12 mouse cellular contexts compared by ENCODE assay signal in the genomic region with DNA sequence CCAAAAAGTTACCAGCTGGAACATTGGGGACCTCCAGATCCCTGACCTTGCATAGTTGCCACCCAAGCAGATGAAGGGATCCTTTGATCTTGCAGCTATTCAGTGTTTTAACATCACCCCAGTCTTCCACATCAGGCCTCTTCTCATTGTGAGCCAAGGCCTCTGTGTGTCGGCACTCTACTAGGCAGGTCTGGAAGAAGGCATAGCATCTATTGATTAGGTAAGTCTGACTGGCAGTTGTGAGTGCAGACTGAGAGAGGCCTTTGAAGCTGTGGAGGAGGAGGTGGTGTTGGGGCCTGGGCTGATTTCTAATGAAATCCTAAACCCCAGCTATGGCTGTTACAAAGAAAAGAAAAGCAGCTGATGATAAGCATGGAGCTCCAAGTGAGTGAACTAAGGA. TPM values are rescaled to one million over a fixed set of nuclear protein-coding genes. Genes with fewer than 3 reads are reported as not detected.
A peak's percentile ranks its signal among the peaks of the same experiment; 100 is the strongest.
DNase-seq lines count a peak whose midpoint lies in the region; ATAC-seq lines count a peak whose summit lies in the region.
"Had no signal": no experiment of that assay in that cellular context is flagged by ENCODE, and none has a peak within 500 bp of the region (broad histone marks: within the 10 kb centered on the region; RNA-seq: fewer than 3 reads in every experiment).

No protein-coding gene starts in this region.

- no peaks in the 10 kb centered on the region for H3K36me3 ChIP-seq in lung, embryonic 16.5 days (ENCODE audit: control insufficient read depth, insufficient read depth, low read length)
- H3K36me3 ChIP-seq in liver, embryonic 13.5 days: no peaks in the 10 kb centered on the region
- H3K36me3 ChIP-seq in stomach, embryonic 16.5 days (ENCODE audit: control insufficient read depth, insufficient read depth, low read length): no peaks in the 10 kb centered on the region

- no peak overlapping the region for H3K9ac ChIP-seq in lung, embryonic 16.5 days (ENCODE audit: low read length)
- peak overlapping the region; percentile 1; the same call in 1 of the 2 replicates for H3K9ac ChIP-seq in liver, embryonic 13.5 days
- H3K9ac ChIP-seq in stomach, embryonic 16.5 days (ENCODE audit: low read length): 0 out of 2 replicates have a peak overlapping the region, but pooled peaks have one; percentile 7

- 27% methylated on average over 1 of the region's 1 CpGs for WGBS in lung, embryonic 16.5 days
- WGBS in liver, embryonic 13.5 days (ENCODE audit: insufficient replicate concordance): 58% methylated on average over 1 of the region's 1 CpGs
- WGBS in stomach, embryonic 16.5 days: 26% methylated on average over 1 of the region's 1 CpGs

- H3K4me2 ChIP-seq in lung, embryonic 16.5 days (ENCODE audit: low read depth, low read length): no peak overlapping the region
- peak overlapping the region; percentile 16; the same call in 1 of the 2 replicates for H3K4me2 ChIP-seq in liver, embryonic 13.5 days
- no peak overlapping the region for H3K4me2 ChIP-seq in stomach, embryonic 16.5 days (ENCODE audit: low read depth, low read length)

- no peak overlapping the region for H3K4me3 ChIP-seq in lung, embryonic 16.5 days (ENCODE audit: low read length)
- H3K4me3 ChIP-seq in liver, embryonic 13.5 days (replicated peaks): peak overlapping the region; percentile 23; the same call in 1 of the 2 replicates
- H3K4me3 ChIP-seq in stomach, embryonic 16.5 days (replicated peaks; ENCODE audit: low read length): no peak overlapping the region
- H3K4me3 ChIP-seq: megakaryocyte, embryonic 14.5 days had no signal

- peaks cover 10% of the 10 kb centered on the region for H3K4me1 ChIP-seq in lung, embryonic 16.5 days (replicated peaks; ENCODE audit: control insufficient read depth, insufficient read depth, low read length)
- peaks cover 3% of the 10 kb centered on the region; the same call in 1 of the 2 replicates for H3K4me1 ChIP-seq in liver, embryonic 13.5 days (replicated peaks)
- H3K4me1 ChIP-seq in stomach, embryonic 16.5 days (ENCODE audit: control insufficient read depth, insufficient read depth, low read length): peaks cover 10% of the 10 kb centered on the region; the same call in 1 of the 2 replicates

- no peaks in the 10 kb centered on the region for H3K9me3 ChIP-seq in lung, embryonic 16.5 days (ENCODE audit: control insufficient read depth, low read length)
- H3K9me3 ChIP-seq in liver, embryonic 13.5 days (replicated peaks): no peaks in the 10 kb centered on the region
- 0 out of 2 replicates have a peak, but pooled peaks cover 2% of the 10 kb centered on the region for H3K9me3 ChIP-seq in stomach, embryonic 16.5 days (replicated peaks; ENCODE audit: control insufficient read depth, low read length)

- H3K27ac ChIP-seq in lung, embryonic 16.5 days (ENCODE audit: low read length): peak overlapping the region; percentile 34
- H3K27ac ChIP-seq in liver, embryonic 13.5 days: no peak overlapping the region
- H3K27ac ChIP-seq in stomach, embryonic 16.5 days (ENCODE audit: low read length): peak overlapping the region; percentile 46; the same call in 1 of the 2 replicates

- H3K27me3 ChIP-seq in lung, embryonic 16.5 days (ENCODE audit: control insufficient read depth, insufficient read depth, low read depth, low read length): no peaks in the 10 kb centered on the region
- H3K27me3 ChIP-seq in liver, embryonic 13.5 days: no peaks in the 10 kb centered on the region
- H3K27me3 ChIP-seq in stomach, embryonic 16.5 days (ENCODE audit: control insufficient read depth, insufficient read depth, low read length): no peaks in the 10 kb centered on the region
- H3K27me3 ChIP-seq: megakaryocyte, embryonic 14.5 days had no signal

- no peak for ATAC-seq in lung, embryonic 16.5 days (ENCODE audit: low read depth)
- 0 out of 2 replicates have a peak, but pooled peaks have one; percentile 43 for ATAC-seq in liver, embryonic 13.5 days (ENCODE audit: low read depth)
- peak; percentile 74; the same call in 1 of the 2 replicates for ATAC-seq in stomach, embryonic 16.5 days (ENCODE audit: insufficient read depth, low FRiP score)
- no peak for ATAC-seq in inflammation-experienced regulatory T-cells, adult 6 months

- peak; percentile 41 to 67 for DNase-seq in adrenal gland, adult (ENCODE audit: inconsistent age in 2 of 2, low spot score in 1 of 2)
- DNase-seq in adrenal gland, postnatal 4 days (ENCODE audit: low spot score in 2 of 2): no peak
- DNase-seq in lung, postnatal 14 days: no peak
- DNase-seq in liver, embryonic 13.5 days: no peak
- no peak for DNase-seq in left cerebral cortex, adult 8-10 months (ENCODE audit: low spot score in 2 of 2)
- DNase-seq: cerebellum, postnatal 36 days; heart, adult 18-20 months; right cerebral cortex, postnatal 25 days had no signal

RNA-seq across cellular contexts. Expression of a gene that starts 8.0 kb away (rescaled TPM):
- 10 to 100 TPM; 46.1 to 46.6 TPM for total RNA-seq in adrenal gland, postnatal 4 days (2021)
- polyA plus RNA-seq in lung, embryonic 16.5 days (2015; fragmentation: Nextera tagmentation; extraction: Ambion mirVana): 27.1 and 29.8 TPM in 2 replicates
- polyA plus RNA-seq in liver, embryonic 13.5 days (2015; fragmentation: Nextera tagmentation; extraction: Ambion mirVana): 4.3 and 4.9 TPM in 2 replicates
- 28.4 and 29.8 TPM in 2 replicates for polyA plus RNA-seq in stomach, embryonic 16.5 days (2015; fragmentation: Nextera tagmentation; extraction: Ambion mirVana)
- polyA plus RNA-seq in inflammation-experienced regulatory T-cells, adult 6 months (2017; shearing (Covaris generic)): 1 to 10 TPM in 1 of 3 experiments, under 1 TPM in 2; 0.42 to 1.8 (median 0.64) TPM
- 10 to 100 TPM in 1 of 4 experiments, 1 to 10 TPM in 3; 6.2 to 13.1 (median 6.6) TPM for total RNA-seq in left cerebral cortex, adult 8-10 months (2022)

RNA-seq across cellular contexts. Expression of a gene that starts 10.1 kb away (rescaled TPM):
- 10 to 100 TPM; 17.1 to 18.8 TPM for total RNA-seq in adrenal gland, postnatal 4 days (2021)
- 13.5 and 16.9 TPM in 2 replicates for polyA plus RNA-seq in lung, embryonic 16.5 days (2015; fragmentation: Nextera tagmentation; extraction: Ambion mirVana)
- polyA plus RNA-seq in liver, embryonic 13.5 days (2015; fragmentation: Nextera tagmentation; extraction: Ambion mirVana): 7.8 and 10.8 TPM in 2 replicates
- 22.3 and 28.4 TPM in 2 replicates for polyA plus RNA-seq in stomach, embryonic 16.5 days (2015; fragmentation: Nextera tagmentation; extraction: Ambion mirVana)
- 10 to 100 TPM; 13.5 to 21.1 (median 19.5) TPM for polyA plus RNA-seq in inflammation-experienced regulatory T-cells, adult 6 months (2017; shearing (Covaris generic))
- total RNA-seq in left cerebral cortex, adult 8-10 months (2022): 10 to 100 TPM; 30.1 to 41.4 (median 32.4) TPM

Comparison
In these comparisons a context has a peak if more than half of its experiments do, and no peak if none do; other contexts are left out.
1. DNase-seq: peak in adrenal gland, adult (2 of 2); none in adrenal gland, postnatal 4 days (0 of 2), lung, postnatal 14 days (single experiment), liver, embryonic 13.5 days (single experiment) and left cerebral cortex, adult 8-10 months (0 of 2).
2. ATAC-seq: peak in liver, embryonic 13.5 days (single experiment) and stomach, embryonic 16.5 days (single experiment); none in lung, embryonic 16.5 days (single experiment) and inflammation-experienced regulatory T-cells, adult 6 months (single experiment).